Mouse (Mus musculus): ENCODE measurements around the gene Gigyf1. TPM values are rescaled to one million over a fixed set of nuclear protein-coding genes. Genes with fewer than 3 reads are reported as not detected.

Gigyf1 gene
- total RNA-seq, 2 experiments from 2014 or later, result 28.6 to 29.1 TPM

DNA sequence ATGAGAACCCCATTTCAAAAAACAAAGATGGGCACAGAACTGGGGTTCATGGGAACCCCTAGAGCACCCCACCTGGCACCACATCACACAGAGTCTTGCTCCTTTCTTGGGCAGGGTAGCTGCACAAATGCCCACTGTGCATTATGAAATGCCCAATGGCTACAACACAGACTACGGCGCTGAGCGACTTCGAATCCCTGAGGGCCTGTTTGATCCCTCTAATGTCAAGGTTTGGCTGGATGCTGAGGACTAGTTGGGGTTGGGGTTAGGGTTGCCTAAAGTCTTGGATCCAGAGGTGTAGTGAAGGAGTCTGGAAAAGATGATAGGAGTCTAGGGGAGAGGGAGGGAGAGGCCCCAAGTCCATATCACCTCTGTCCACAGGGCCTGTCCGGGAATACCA lies 48.1 kb downstream of the Gigyf1 start:
- DNase-seq (ENCODE audit: low spot score), result no peak
- intact Hi-C loops (cut with DNase I), result no loop called here

DNA sequence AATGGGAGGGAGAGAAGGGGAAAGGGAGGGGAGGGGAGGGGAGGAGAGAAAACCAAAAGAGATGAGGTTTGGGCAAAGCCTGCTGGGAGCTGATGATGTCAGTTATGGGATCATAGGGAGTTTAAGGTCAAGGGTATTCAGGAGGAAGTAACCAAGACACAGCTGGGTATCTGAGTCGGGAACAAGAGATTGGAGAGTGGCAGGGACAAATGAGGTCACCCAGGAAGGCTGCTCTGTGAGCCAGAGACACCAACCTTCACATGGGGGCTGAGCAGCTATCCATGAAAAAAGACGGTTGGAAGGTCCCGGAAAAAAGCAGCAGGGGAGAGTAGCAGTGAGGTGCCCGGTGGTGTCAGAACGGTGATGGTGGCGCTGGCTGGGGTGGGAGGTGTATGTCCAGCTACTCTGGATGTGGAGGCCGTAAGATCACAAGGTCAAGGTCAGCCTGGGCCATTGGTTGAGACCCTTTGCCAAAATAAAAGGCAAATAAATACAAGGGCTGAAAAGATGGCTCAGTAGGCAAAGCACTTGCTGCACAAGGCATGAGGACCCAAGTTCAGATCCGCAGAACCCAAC lies 50.0 kb downstream of the Gigyf1 start:
- DNase-seq (ENCODE audit: low spot score), result no peak
- intact Hi-C loops (cut with DNase I), result no loop called here

DNA sequence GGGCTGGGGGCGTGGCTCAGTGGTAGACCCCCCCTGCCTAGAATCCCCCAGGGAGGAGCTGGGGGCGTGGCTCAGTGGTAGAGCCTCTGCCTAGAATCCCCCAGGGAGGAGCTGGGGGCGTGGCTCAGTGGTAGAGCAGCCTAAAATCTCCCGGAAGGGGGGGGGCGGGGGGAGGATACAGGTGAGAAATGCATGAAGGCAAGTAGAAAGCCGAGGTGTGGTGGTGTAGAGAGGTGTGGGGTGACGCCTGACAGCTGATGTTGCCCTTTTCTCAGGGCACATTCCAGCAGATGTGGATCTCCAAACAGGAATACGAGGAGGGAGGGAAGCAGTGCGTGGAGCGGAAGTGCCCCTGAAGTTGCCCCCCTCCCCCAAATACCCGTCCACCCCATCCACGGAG lies 50.7 kb downstream of the Gigyf1 start:
- intact Hi-C loops (cut with DNase I), result no loop called here
- DNase-seq (ENCODE audit: low spot score), result no peak

DNA sequence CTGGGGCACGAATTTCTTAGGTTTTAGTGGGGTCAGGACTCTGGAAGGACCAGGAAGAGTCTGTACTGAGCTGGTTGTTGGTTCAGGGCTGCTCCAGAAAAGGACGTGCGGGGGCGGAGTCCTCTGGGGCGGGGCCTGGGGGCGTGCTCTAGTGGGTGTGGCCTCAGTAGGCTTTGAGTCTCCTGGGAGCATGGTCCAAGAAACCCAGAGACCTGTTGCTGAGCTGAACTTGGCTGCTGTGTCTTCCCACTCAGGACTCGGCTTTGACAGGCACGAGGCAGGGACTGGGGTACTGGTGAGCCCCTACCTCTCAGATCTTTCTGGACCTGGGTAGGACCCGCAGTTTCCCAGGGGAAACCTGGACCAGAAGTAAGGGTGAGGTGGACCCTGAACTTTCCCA lies 51.3 kb downstream of the Gigyf1 start, which contains the start of gene Tfr2:
Tfr2 (plus strand) TSS at position 176 of the 400 bp plus-strand sequence.
- intact Hi-C loops (cut with DNase I), result no loop called here
- DNase-seq (ENCODE audit: low spot score), result no peak

DNA sequence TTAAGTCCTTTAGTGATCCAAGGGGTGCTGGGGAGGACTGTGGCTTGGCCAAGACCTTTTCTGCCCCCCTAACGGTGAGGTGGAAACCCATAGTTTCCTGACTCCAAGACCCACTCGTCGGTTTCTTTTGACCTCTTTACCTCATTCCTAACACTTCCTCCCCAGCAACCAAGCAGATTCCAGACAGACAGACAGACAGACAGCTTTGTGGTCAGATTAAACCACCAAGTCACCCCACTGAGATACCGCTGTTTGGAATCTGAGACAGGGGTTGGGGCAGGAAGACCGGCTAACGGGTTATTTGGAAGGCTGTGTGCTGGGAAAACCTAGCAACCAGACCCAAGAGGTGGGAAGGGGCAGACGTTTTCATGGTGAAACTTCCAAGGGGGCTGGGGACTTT lies 51.8 kb downstream of the Gigyf1 start:
- intact Hi-C loops (cut with DNase I), result no loop called here

DNA sequence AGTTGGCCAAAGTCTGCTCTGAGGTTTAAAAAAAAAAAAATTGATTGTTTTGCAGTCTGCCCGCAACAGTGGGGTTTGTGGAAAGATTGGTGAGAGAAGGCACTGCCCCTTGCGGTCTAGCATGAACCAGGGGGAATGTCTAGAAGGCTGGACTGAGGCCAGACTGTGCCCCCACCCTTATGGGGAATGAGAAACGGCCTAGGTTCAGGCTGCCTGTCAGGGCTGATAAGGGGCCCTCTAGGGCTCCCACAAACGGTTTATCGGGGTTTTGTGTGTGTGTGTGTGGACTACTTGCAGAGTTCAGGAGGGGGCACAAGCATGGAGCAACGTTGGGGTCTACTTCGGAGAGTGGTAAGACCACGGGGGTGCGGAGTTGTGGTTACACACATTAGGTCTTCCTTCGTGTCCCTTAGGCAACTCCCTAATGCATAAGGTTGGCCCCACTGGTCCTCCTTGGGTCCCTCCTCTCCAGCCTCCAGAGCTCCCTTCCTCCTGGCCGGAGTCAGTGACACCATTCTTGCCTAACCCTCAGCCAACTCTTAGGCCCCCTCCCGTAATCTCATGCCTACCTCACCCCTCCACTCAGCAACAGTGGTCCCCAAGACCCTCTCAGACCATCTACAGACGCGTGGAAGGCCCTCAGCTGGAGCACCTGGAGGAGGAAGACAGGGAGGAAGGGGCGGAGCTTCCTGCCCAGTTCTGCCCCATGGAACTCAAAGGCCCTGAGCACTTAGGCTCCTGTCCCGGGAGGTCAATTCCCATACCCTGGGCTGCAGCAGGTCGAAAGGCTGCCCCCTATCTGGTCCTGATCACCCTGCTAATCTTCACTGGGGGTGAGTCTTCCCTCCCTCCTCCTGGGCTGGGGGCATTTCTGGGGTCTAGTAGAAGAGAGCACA lies 52.6 kb downstream of the Gigyf1 start:
- no peak for DNase-seq (ENCODE audit: low spot score)
- intact Hi-C loops (cut with DNase I), result no loop called here

More for the DNA sequence above, 51.8 kb downstream of the Gigyf1 start:
- no peak for DNase-seq (ENCODE audit: low spot score)

DNA sequence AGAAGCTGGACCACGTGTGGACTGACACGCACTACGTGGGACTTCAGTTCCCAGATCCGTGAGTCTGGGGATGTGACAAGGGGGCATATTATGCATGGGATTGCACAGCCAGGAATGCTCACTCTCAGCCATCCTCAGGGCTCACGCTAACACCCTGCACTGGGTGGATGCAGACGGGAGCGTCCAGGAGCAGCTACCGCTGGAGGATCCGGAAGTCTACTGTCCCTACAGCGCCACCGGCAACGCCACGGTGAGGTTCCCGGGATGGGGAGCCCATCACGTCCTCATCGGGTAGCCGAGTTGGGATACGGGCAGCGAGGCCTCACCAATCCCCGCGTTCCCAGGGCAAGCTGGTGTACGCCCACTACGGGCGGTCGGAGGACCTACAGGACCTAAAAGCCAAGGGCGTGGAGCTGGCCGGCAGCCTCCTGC lies 56.1 kb downstream of the Gigyf1 start:
- no peak for DNase-seq (ENCODE audit: low spot score)

More for the DNA sequence above, 56.1 kb downstream of the Gigyf1 start:
- intact Hi-C loops (cut with DNase I), result no loop called here

Small RNA genes within 50 kb of the gene (microRNA-seq; reads per million reads assigned to microRNA genes)
- not detected for gene Mir6418

Other genes starting within 250 kb of the Gigyf1 start
- gene Ache, start 231.0 kb upstream of the Gigyf1 start, total RNA-seq (2021), result 1 to 10 TPM; 1.4 to 2.2 TPM
- 1 to 10 TPM; 8.3 to 8.7 TPM for gene Ufsp1, start 223.9 kb upstream of the Gigyf1 start, total RNA-seq (2021)
- gene Srrt, start 210.9 kb upstream of the Gigyf1 start, total RNA-seq (2021), result 10 to 100 TPM; 67.1 to 67.7 TPM
- 10 to 100 TPM; 10.8 to 13.3 TPM for gene Trip6, start 204.1 kb upstream of the Gigyf1 start, total RNA-seq (2021)
- 1 to 10 TPM; 2.7 to 3.0 TPM for gene Slc12a9, start 185.0 kb upstream of the Gigyf1 start, total RNA-seq (2021)
- gene Ephb4, start 168.4 kb upstream of the Gigyf1 start, total RNA-seq (2021), result 10 to 100 TPM; 52.5 to 64.2 TPM
- gene Zan, start 41.5 kb upstream of the Gigyf1 start, total RNA-seq (2021), result not detected
- 10 to 100 TPM; 14.8 to 15.3 TPM for gene Pop7, start 16.0 kb upstream of the Gigyf1 start, total RNA-seq (2021)
- not detected for gene Epo, start 14.7 kb downstream of the Gigyf1 start, total RNA-seq (2021)
- 100 to 1,000 TPM; 245 to 246 TPM for gene Gnb2, start 15.0 kb downstream of the Gigyf1 start, total RNA-seq (2021)
- gene Actl6b, start 35.0 kb downstream of the Gigyf1 start, total RNA-seq (2021), result not detected
- under 1 TPM in 1 of 2 experiments, not detected in 1; 0.08 TPM for gene Tfr2, start 51.3 kb downstream of the Gigyf1 start, total RNA-seq (2021)
- 10 to 100 TPM; 16.2 to 17.5 TPM for gene Mospd3, start 82.5 kb downstream of the Gigyf1 start, total RNA-seq (2021)
- 10 to 100 TPM; 66.9 to 71.3 TPM for gene Pcolce, start 95.2 kb downstream of the Gigyf1 start, total RNA-seq (2021)
- under 1 TPM; 0.11 to 0.36 TPM for gene Fbxo24, start 110.5 kb downstream of the Gigyf1 start, total RNA-seq (2021)
- gene Lrch4, start 110.6 kb downstream of the Gigyf1 start, total RNA-seq (2021), result 10 to 100 TPM; 17.6 to 18.2 TPM
- gene Gm20605, start 110.6 kb downstream of the Gigyf1 start, total RNA-seq (2021), result 1 to 10 TPM; 3.2 to 4.5 TPM
- 1 to 10 TPM; 3.0 to 3.9 TPM for gene Sap25, start 122.8 kb downstream of the Gigyf1 start, total RNA-seq (2021)
- under 1 TPM; 0.29 to 0.48 TPM for gene Irs3, start 127.2 kb downstream of the Gigyf1 start, total RNA-seq (2021)
- gene Agfg2, start 166.2 kb downstream of the Gigyf1 start, total RNA-seq (2021), result 10 to 100 TPM; 11.8 to 13.3 TPM
- gene Nyap1, start 223.1 kb downstream of the Gigyf1 start, total RNA-seq (2021), result under 1 TPM; 0.98 to 0.99 TPM
- 100 to 1,000 TPM; 282 to 288 TPM for gene Tsc22d4, start 227.2 kb downstream of the Gigyf1 start, total RNA-seq (2021)